Mouse (Mus musculus): Measurements from ENCODE around the gene Ppp1r8.

Gene Ppp1r8

DNA sequence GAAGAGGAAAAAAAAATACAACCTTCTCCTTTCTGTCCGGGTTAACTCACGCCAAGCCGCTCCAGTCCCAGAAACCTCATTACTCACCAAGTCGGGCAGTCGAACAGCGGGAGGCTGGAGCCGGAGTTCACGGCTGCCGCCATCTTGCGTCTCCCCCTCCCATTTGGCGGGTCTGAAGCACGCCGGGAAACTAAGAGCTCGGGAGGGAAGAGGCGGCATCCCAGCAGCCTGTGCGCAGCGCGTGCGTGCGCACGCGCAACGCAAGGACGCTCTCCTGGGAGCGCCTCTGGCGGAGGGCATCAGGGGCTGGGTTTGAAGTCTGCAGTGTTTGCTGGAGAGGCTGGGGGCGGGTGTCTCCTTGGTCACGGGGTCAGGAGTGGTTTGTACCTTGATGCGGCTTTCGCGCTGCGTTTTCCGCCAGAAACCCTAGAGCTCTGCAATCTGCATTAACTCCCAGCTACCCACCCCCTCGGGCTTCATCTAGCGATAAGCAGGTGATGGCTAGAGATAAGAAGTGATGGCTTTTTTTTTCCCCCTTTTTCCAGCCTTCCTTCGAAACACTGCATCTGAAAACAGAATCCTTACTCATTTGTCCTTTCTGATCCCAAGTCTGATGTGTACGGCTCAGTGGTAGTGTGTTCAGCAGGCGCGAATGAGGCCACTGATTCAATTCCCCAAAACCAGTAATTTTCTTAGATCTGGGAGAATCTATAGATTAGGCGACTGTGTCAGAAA, at the start of gene Ppp1r8:
Ppp1r8 (minus strand) TSS at position 200 of the 735 bp plus-strand sequence.
- peak; percentile 91 for DNase-seq (ENCODE audit: low read depth)

DNA sequence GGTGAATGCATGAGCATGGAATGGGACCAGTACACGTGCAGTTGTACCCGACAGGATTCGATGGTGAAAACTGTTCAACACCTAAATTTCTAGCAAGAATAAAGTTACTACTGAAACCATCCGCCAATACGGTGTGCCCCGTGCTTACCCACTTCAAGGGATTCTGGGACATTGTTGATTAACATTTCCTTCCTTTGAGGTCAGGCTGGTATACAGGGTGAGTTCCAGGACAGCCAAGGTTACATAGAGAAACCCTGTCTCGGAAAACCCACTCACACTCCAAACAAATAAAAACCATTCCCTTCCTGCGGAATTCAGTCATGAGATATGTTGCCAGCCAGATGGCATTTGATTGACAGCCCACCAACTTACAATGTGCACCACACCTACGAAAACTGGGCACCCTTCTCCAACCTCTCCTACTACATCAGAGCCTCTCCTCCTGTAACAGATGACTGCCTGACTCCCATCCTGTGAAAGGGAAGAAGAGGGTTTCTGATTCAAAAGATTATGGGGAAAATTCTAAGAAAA, 41.9 kb upstream of the Ppp1r8 start:
- DNase-seq (ENCODE audit: low read depth), result peak; percentile 13

DNA sequence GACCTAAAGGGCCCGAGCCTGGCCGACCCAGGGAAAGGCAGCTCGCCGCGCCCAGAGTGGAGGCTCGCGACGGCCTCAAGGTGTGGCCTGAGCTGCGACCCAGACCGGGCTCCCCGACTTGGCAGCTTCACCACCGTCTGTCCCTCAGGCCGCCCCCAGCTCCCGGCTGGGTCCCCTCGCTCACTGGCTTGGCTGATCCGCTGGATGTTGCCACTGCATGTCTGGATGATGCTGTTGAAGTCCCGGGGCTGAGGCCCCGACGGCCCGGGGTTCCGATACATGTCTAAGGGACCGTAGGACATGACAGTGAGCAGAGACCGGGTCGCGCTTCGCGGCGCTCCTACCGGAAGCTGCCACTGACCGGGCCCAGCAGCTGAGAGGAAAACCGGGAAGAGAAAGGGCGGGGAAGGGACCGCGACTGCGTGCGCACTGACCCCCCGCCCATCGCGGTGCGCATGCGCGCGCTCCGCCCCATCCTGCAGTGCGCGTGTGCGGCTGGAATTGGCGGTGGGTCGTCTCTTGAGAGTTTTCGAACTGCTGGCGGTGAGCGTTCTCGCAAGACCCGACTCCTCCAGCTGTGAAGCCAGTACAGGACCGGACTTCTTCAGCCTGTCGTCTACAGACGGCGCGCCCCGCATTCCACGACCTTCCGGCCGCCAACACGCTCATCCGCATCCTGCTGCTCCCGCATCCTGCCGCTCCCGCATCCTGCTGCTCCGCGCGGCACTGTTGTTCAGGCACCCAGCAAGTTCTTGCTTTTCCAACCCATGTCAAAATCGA, 41.3 kb upstream of the Ppp1r8 start, which contains the start of gene Stx12:
Stx12 (minus strand) TSS at position 446 of the 780 bp plus-strand sequence.
- peak; percentile 74 for DNase-seq (ENCODE audit: low read depth)

DNA sequence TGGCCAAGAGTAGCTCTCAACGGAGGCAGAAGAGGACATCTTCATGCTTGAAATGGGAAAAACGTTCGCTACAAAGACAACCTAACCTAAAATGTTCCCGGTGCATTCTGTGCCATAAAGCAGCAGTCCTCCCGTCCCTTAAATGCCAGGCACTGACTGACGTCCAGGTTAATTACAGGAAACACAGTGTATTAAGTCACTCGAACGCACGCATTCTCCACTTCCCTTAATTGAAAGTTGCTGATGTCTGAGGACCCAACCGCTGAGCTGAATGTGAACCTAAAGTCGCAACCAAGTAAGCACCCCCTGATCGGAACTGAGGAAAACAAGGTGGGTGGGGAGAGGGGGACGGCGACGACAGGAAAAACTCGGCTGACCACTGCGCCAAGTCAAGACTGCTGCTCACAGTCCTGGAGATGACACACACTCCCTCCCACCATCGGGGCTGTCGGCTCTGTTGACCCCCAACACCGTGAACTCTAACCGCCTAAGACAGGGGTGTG, 40.6 kb upstream of the Ppp1r8 start:
- DNase-seq (ENCODE audit: low read depth), result no peak

DNA sequence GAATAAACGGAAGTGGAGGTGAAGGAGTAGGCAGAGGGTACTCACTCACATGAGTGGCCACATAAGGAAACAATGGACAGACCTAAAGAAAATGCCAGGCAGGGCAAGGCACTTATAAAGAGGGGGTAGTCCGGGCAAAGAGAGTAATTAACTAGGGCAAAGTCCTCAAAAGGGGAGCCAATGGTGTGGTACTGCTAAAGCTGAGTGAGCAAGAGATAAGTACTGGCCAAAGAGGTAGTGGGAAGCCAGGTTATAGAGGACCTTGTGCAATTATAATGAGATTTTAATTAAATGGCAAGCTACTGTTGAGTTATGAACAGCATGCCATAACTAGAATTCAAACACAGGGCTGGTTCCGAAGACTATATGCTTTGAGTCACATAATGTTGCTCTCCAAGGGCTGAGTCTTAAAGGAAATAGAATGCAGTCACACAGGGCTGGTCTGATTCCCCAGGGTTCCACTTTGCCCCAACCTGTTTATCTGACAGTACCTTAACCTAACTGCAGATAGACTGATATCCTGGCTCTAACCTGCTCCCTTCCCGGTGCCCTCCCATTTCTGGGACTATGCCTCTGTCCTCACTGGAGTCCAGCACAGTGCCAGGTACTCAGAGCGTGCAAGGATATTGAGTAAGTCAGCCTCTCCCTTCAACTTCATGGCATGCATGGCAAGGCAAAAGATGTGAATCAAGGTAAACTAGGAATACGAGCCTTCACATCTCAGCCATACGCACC, 31.6 kb upstream of the Ppp1r8 start:
- no peak for DNase-seq (ENCODE audit: low read depth)

DNA sequence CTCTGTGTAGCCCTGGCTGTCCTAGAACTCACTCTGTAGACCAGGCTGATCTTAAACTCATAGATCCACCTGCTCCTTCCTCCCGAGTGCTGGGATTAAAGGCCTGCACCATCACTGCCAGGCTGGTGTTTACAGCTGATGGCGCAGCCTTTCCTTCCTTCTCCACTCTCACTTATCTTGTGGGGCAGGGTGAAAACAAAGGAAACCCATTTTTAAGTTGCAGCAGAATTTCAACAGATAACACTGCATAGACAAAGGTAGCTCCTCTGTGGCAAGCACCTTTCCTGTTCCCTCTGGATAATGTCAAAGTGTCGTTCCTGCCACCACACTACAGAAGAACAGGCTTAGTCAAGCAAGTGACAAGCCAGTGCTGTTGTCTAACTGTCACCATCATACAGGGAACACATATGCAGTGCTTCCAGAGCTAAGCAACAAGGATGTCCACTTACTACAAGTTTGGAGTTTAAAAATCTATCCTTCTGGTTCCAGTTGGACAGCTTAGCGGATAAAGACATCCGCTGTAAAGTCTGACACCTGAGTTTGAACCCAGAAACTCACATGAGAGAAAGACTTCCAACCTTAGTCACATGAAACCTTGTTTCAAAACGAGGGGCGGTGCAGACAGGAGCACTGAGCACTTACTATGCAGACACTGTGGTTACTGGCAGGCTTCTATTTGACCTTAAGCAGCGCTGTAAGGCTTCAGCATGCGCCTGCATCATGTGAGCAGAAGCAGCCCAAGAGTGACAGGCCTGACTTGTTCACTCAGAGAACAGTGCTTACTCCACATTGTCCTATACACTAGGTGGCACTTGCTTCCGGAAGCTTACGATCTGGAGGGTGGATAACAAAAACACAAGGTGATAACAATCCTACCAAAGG, 30.8 kb upstream of the Ppp1r8 start:
- DNase-seq (ENCODE audit: low read depth), result no peak

DNA sequence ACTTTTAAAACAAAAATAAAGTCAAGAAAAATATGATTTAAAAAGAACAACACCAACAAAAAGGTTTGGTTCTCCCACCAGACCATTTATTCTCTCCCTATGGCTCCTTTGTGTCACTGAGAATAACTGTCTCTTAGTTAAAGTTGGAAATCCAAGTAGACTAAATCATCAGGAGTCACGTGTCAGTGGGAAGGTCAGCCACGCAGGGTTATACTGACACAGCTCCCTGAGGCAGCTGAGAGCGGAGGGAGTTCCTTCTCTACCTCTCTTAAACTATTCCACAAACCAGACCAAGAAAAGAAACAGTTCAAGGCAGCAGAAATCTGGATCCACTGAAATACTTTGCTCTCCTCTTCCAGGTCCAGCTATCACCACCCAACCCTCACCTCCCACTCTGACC, 28.1 kb upstream of the Ppp1r8 start:
- no peak for DNase-seq (ENCODE audit: low read depth)

DNA sequence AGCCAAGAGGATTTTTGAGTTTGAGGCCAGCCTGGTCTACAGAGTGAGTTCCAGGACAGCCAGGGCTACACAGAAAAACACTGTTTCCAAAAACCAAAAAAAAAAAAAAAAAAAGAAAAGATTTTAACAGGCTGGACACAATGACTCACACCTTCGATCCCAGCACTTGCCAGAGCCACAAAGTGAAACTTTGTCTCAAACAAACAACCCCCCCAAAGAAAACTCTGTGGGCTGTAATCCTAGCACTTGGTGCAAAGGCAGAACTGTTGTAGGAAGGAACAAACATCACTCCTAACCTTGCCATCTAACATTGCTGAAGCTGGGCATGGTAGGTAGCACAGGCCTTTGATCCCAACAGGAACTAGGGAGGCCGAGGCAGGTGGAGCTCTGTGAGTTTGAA, 21.9 kb upstream of the Ppp1r8 start:
- no peak for DNase-seq (ENCODE audit: low read depth)

DNA sequence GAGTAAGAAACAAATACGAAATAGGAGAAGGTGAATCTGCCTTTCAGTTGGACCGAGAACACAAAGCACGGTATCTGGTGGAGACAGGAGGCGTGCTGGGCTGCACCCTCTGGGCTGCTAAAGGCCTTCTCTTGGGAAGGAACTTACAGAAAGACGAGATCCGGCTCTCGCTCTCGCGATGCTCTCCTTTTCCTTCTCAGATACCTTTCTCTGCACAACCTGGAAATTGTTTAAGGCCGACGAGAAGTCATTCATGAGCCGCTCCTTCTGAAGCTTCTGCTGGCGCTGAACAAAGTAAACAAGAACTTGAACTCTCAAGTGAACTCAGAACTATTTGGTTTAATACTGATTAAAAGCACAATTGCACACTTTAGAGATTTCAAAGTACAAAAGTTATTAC, 20.0 kb upstream of the Ppp1r8 start:
- DNase-seq (ENCODE audit: low read depth), result no peak

DNA sequence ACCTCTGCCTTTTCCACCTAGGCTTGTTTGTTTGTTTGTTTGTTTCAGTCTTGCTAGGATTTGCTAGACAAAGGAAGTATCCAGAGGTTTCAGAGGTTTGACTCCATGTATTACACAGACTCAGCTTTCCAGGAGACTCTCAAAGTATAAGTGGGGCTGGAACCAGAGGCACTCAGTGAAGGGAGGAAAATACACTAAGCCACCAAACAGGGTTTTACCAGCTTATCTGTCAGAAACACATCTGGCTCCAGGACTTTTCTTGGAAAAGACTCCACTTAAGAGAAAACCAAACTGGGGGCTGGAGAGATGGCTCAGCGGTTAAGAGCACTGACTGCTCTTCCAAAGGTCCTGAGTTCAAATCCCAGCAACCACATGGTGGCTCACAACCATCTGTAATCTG, 17.9 kb upstream of the Ppp1r8 start:
- no peak for DNase-seq (ENCODE audit: low read depth)

DNA sequence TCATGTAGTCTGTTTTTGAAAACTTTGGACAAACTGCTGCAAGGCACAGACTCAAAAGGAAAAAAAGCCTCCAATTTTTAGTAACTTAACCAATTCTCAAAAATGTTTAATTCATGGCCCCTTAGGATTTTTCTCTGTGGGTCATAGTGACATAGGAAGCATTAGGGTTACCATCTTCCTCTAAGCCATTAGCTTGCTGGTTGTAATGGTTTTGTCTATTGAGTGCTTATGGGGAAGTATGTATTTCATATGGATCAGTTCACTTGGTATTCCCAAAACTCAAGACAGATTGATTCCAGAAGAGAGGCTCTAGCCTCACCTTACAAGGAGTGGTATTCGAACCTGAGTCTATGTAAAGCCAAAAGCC, 719 bp upstream of the Ppp1r8 start:
- no peak for DNase-seq (ENCODE audit: low read depth)

DNA sequence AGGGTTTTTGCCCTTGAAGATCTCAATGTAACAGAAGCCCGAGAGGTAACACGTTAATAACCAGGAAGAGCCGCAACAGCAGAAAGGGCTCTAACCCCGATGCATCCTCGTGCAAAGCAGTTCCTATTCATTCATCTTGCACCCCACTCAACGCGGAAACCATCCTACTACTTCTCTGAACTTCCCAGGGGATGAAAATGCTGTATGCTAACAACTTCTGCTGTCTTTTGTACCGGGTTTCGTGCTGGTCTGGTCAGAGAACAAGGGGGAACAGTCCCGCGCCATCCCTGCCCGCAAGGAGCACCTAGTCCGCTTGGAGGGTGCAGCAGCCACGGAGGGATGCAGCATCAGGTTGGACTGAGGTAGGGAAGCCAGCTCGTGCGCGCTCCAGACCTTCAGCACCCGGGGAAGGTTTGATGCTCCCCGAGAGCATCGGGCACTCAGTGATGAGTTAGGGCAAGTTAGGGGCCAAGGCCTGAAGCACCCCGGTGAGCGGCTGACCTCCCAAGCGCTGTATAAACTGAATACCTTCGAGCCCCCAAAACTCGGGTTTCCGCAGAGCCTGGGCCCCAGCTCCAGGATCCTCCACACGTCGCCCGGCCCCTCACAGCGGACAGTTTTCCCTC, 575 bp downstream of the Ppp1r8 start:
- no peak for DNase-seq (ENCODE audit: low read depth)

DNA sequence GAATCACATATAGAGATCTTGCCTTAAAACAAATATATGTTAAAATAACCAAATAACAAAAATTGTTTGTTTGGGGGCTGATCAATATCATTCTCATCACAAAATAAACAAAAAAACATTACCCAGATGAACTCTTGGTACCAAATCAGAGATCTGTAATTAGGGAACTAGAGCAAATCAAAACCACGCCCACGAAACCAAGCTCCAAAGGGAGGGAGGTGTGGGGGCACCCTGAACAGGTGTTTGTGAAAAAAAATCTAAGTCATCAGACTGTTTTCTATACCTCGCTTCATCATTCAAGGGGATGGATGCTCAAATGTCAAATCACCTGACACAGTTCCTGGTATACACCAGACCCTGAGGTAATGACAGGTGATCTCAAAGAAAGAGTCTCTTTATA, 1.5 kb downstream of the Ppp1r8 start:
- no peak for DNase-seq (ENCODE audit: low read depth)

DNA sequence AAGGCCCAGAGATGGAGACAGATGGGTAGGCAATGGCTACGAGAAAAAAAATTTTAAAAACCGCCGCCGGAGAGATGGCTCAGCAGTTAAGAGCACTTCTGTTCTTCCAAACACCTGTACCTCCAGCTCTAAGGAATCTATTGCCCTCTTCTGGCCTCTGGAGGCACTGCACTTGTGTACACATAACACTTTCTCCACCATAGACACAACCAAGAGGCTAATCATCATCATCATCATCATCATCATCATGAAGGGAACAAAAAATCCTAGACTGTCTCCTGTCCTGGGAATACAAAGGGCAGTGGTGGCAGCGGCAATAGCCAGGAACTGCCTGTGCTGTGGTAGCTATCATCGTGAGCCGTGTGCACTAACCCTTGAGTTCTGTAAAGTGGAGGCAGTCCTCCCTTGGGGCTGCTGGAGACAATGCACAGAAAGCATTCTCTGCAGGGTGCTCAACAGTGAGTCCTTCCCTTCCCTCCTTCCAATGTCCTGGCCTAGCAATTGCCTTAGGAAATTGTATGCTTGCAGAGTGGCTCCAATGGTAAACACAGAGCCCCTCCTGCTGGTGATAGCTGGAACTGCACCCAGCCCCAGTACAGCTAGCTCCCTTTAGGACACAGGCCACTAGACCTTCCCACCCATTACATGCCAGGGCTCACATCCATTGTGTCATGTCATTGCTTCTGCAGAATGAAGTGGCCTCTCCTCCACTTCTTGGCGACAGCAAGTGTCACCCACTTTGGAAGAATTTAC, 19.2 kb downstream of the Ppp1r8 start:
- no peak for DNase-seq (ENCODE audit: low read depth)

DNA sequence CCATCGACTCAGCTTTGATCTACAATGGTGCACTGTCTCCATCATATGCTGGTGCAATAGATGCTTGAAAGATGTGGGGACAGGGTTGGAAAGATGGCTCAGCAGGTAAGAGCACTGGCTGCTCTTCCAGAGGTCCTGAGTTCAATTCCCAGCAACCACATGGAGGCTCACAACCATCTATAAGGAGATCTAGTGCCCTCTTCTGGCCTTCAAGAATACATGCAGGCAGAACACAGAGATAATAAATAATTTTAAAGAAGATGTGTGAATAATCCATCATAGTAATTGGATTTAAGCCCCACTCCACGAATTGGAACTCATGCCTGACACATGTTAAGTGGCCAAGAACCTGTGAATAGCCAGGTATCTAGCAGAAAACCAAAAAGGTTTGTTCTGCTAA, 24.5 kb downstream of the Ppp1r8 start:
- no peak for DNase-seq (ENCODE audit: low read depth)

DNA sequence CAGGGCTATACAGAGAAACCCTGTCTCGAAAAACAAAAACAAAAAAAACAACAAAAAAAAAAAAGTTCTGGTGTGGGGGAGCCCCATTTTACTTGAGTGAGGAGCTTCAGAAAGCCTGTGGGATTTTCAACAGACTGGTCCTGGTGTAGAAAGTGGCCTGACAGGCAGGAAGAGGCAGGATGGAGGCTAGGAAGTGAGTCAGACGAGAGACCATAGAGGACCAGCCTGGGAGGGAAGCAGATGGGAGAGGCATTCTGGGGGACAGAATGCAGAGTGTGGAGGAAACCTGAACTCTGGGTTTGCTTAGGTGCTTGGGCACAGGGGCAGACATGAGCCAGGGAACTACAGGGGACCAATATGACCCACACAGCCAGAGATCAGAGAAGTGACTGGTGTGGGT, 26.1 kb downstream of the Ppp1r8 start:
- DNase-seq (ENCODE audit: low read depth), result no peak

DNA sequence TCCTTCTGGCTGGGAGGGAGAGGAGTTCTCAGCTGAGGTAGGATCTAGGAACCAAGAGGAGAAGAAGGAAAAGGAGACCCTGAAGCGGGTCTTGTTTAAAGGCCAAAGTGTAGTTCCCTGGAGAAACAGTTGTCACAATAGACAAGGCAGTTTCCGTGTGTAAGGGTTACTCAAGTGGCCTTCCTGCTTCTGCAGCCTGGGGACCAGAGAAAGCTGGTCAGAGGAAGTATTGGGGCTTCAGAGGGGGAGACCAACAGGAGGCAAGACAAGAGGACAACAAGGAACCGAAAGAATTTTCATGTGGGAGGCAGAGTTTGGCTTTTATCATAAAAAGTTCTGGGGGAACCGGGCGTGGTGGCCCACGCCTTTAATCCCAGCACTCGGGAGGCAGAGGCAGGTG, 26.6 kb downstream of the Ppp1r8 start:
- no peak for DNase-seq (ENCODE audit: low read depth)

DNA sequence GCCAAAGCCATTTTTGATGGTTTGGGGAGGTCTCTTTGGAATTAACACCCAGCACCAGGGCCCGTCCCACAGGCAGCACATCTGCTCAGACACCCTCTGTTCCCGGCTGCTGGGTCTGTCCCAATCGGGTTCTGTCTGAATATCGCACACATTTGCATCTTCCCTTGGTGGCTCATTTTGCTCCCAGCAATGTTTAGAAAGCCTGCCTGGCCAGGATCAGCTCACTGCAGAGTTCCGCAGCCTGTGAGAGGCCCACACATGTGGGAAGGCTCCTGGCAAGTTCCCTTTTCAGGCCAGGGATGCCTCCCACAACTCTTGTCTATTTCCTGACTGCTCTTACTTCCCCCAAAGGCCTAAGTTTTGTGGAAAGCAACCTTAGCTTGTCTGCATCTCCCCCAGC, 33.3 kb downstream of the Ppp1r8 start:
- DNase-seq (ENCODE audit: low read depth), result no peak

DNA sequence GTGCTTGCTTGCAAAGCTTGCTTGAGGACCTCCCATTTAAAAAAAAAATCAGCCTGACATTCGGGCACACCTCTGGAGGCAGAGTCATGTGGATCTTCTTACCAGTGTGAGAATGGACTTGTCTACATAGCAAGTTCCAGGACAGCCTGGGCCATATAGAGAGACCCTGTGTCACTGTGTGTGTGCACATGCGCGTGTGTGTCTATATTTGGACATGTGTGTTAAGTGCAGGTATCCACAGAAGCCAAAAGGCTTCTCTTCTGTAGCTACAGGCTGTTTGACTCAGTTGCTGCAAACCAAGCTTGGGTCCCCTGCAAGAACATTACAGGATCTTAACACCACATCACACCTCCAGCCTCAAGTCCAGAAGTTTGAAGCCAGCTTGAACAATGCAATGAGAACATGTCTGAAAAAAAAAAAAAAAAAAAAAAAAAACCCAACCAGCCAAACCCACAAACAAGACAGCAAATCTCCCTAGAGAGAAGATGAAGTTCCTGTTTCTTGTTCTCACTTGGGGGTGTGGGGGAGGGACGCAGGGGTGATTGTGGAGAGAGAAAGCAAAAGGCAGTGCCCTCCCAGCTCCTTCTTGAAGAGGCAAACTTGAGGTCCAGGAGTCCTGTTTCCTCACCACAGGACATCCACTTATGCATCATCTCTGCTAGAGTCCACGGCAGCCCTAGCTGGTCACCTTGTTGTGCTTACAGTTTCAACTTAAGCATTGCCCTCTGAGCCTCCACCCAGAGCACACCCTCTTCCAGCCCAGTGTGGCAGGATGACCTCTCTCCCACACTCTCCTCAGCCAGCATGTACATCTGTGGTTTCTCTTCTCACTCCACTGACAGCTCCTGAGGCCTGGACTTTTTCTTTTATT, 35.0 kb downstream of the Ppp1r8 start:
- no peak for DNase-seq (ENCODE audit: low read depth)
